Comparison of ENCODE assay signal across 8 mouse cellular contexts in the genomic region with DNA sequence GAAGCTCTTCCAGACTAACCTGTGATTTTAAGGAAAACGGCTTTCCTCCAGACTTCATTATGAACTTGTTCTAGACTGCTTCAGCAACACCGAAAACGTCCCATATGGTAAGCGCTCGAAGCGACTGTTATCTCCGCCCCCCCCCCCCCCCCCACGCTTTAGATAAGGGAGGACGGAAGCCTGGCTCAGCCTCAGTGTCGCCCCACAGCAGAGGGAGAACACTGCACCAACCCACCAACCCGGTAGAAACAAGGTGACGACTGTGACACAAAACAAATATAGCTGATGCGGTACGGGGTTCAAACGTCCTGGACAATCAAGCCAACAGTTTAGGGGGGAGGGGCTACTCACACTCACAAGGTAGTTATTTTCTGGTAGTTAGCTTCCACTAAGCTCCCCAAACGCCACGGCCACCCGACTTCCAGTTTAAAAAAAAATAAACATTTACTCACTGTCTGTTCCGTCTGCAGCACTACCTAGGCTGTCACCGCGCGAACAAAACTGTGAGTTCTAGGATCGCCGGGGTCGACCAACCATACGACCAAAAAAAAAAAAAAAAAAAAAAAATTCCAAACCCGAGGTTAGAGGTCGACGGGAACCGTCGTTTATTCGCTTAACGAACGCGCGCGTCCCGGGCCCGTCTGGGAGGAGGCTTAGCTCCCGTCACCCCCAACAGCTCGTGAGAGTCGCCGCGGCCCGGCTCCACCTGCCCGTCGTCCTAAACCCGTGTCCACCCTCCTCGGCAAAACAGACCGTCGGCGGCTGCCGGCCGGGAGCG. TPM values are rescaled to one million over a fixed set of nuclear protein-coding genes. Genes with fewer than 3 reads are reported as not detected.
A peak's percentile ranks its signal among the peaks of the same experiment; 100 is the strongest.
DNase-seq lines count a peak whose midpoint lies in the region; ATAC-seq and TF ChIP-seq lines count a peak whose summit lies in the region.

No protein-coding gene starts in this region.

- peak overlapping the region; percentile 70 for H3K4me2 ChIP-seq in intestine, postnatal 0 days (replicated peaks; ENCODE audit: low read depth)
- H3K4me2 ChIP-seq in liver, embryonic 14.5 days (ENCODE audit: low read depth): peak overlapping the region; percentile 88

- H3K9ac ChIP-seq in intestine, postnatal 0 days (ENCODE audit: low read depth, low read length): peak overlapping the region; percentile 66
- peak overlapping the region; percentile 94 for H3K9ac ChIP-seq in liver, embryonic 14.5 days (replicated peaks)

- ATAC-seq in intestine, postnatal 0 days: peak; percentile 81
- ATAC-seq in liver, embryonic 14.5 days (ENCODE audit: insufficient read depth): peak; percentile 78

- peaks cover 7% of the 10 kb centered on the region for H3K36me3 ChIP-seq in intestine, postnatal 0 days (ENCODE audit: control insufficient read depth, insufficient read depth)
- peaks cover 9% of the 10 kb centered on the region for H3K36me3 ChIP-seq in liver, embryonic 14.5 days (replicated peaks; ENCODE audit: control insufficient read depth, insufficient read depth, low read depth)

- no peaks in the 10 kb centered on the region for H3K4me1 ChIP-seq in intestine, postnatal 0 days (replicated peaks; ENCODE audit: control insufficient read depth, insufficient read depth, low read length)
- peaks cover 3 to 6% of the 10 kb centered on the region in 2 experiments; a peak in 3 of 4 replicates for H3K4me1 ChIP-seq in liver, embryonic 14.5 days (replicated peaks; ENCODE audit: control insufficient read depth in 2 of 2, insufficient read depth in 2 of 2, low read length in 1 of 2)

- no peak; the same call in 1 of the 2 replicates for TF ChIP-seq EP300 in liver, embryonic 14.5 days (IDR thresholded peaks at IDR 0.05; ENCODE audit: low read depth)

- WGBS in intestine, postnatal 0 days: 0% methylated on average over 55 of the region's 55 CpGs
- WGBS in liver, embryonic 14.5 days (ENCODE audit: insufficient replicate concordance): under 1% methylated on average over 55 of the region's 55 CpGs

- peak; percentile 19 for DNase-seq in urinary bladder, postnatal 25 days (ENCODE audit: low spot score)
- no peak for DNase-seq in urinary bladder, postnatal 4 days (ENCODE audit: low spot score in 2 of 2)
- DNase-seq in cerebellum, adult 9-10 months: peak; percentile 65
- DNase-seq in frontal cortex, postnatal 36 days (ENCODE audit: low spot score in 2 of 2): peak; percentile 10 to 15
- peak; percentile 42 to 59 (median 47) for DNase-seq in liver, embryonic 14.5 days (ENCODE audit: low read depth in 3 of 3, low spot score in 3 of 3)
- peak; percentile 28 to 44 for DNase-seq in natural killer cell, adult 2 months (ENCODE audit: low spot score in 2 of 2)
- peak; percentile 21 to 46 for DNase-seq in thymus, adult 18-20 months

- 0 out of 2 replicates have a peak, but pooled peaks have one; percentile 6 for TF ChIP-seq CTCF in intestine, postnatal 0 days (IDR thresholded peaks at IDR 0.05; ENCODE audit: low read depth)
- no peak; the same call in 1 of the 2 replicates for TF ChIP-seq CTCF in liver, embryonic 14.5 days (IDR thresholded peaks at IDR 0.05; ENCODE audit: low read depth)

- no peaks in the 10 kb centered on the region for H3K9me3 ChIP-seq in intestine, postnatal 0 days (ENCODE audit: control insufficient read depth)
- no peaks in the 10 kb centered on the region for H3K9me3 ChIP-seq in liver, embryonic 14.5 days (ENCODE audit: control insufficient read depth, low read length)

- no peaks in the 10 kb centered on the region for H3K27me3 ChIP-seq in intestine, postnatal 0 days (replicated peaks; ENCODE audit: control insufficient read depth, insufficient read depth, low read length)
- no peaks in the 10 kb centered on the region for H3K27me3 ChIP-seq in liver, embryonic 14.5 days (ENCODE audit: control insufficient read depth, insufficient read depth, low read length)

- peak overlapping the region; percentile 91 for H3K27ac ChIP-seq in intestine, postnatal 0 days (ENCODE audit: low read depth, low read length)
- peak overlapping the region; percentile 92 for H3K27ac ChIP-seq in liver, embryonic 14.5 days

- peak overlapping the region; percentile 69 for H3K4me3 ChIP-seq in intestine, postnatal 0 days (ENCODE audit: low read depth, low read length)
- peak overlapping the region; percentile 86 to 100 for H3K4me3 ChIP-seq in liver, embryonic 14.5 days (ENCODE audit: insufficient read depth in 1 of 2, low read depth in 2 of 2, low read length in 2 of 2)

RNA-seq across cellular contexts. Expression of gene Tex30, which starts 0.6 kb away (rescaled TPM):
- polyA plus RNA-seq in intestine, postnatal 0 days (2015; fragmentation: Nextera tagmentation; extraction: Ambion mirVana): 37.0 and 39.0 TPM in 2 replicates
- 15.4 and 21.0 TPM in 2 replicates for polyA plus RNA-seq in liver, embryonic 14.5 days (2012; rRNA removed)
- polyA plus RNA-seq in liver, embryonic 14.5 days (2014; fragmentation: Nextera tagmentation; extraction: Ambion mirVana): 57.1 and 60.1 TPM in 2 replicates

RNA-seq across cellular contexts. Expression of gene Kdelc1, which starts 17.0 kb away (rescaled TPM):
- polyA plus RNA-seq in intestine, postnatal 0 days (2015; fragmentation: Nextera tagmentation; extraction: Ambion mirVana): 13.2 and 14.7 TPM in 2 replicates
- 7.7 and 10.2 TPM in 2 replicates for polyA plus RNA-seq in liver, embryonic 14.5 days (2012; rRNA removed)
- polyA plus RNA-seq in liver, embryonic 14.5 days (2014; fragmentation: Nextera tagmentation; extraction: Ambion mirVana): 13.2 and 15.4 TPM in 2 replicates

RNA-seq across cellular contexts. Expression of gene Bivm, which starts 17.1 kb away (rescaled TPM):
- polyA plus RNA-seq in intestine, postnatal 0 days (2015; fragmentation: Nextera tagmentation; extraction: Ambion mirVana): 7.4 and 7.6 TPM in 2 replicates
- 2.3 and 2.8 TPM in 2 replicates for polyA plus RNA-seq in liver, embryonic 14.5 days (2012; rRNA removed)
- polyA plus RNA-seq in liver, embryonic 14.5 days (2014; fragmentation: Nextera tagmentation; extraction: Ambion mirVana): 3.7 and 4.0 TPM in 2 replicates

RNA-seq across cellular contexts. Expression of gene Gm8251, which starts 39.9 kb away (rescaled TPM):
- 0.03 TPM in 1 of 2 replicates, not detected in the other for polyA plus RNA-seq in intestine, postnatal 0 days (2015; fragmentation: Nextera tagmentation; extraction: Ambion mirVana)
- 0.23 and 0.40 TPM in 2 replicates for polyA plus RNA-seq in liver, embryonic 14.5 days (2012; rRNA removed)
- 0.11 and 0.19 TPM in 2 replicates for polyA plus RNA-seq in liver, embryonic 14.5 days (2014; fragmentation: Nextera tagmentation; extraction: Ambion mirVana)

RNA-seq across cellular contexts. Expression of gene Ercc5, which starts 45.9 kb away (rescaled TPM):
- polyA plus RNA-seq in intestine, postnatal 0 days (2015; fragmentation: Nextera tagmentation; extraction: Ambion mirVana): 7.6 and 8.7 TPM in 2 replicates
- polyA plus RNA-seq in liver, embryonic 14.5 days (2012; rRNA removed): 2.5 and 4.7 TPM in 2 replicates
- 4.6 and 5.4 TPM in 2 replicates for polyA plus RNA-seq in liver, embryonic 14.5 days (2014; fragmentation: Nextera tagmentation; extraction: Ambion mirVana)

Comparison
In these comparisons a context has a peak if more than half of its experiments do, and no peak if none do; other contexts are left out.
1. DNase-seq: peak in urinary bladder, postnatal 25 days (single experiment), cerebellum, adult 9-10 months (single experiment), frontal cortex, postnatal 36 days (2 of 2), liver, embryonic 14.5 days (3 of 3), natural killer cell, adult 2 months (2 of 2) and thymus, adult 18-20 months (2 of 2); none in urinary bladder, postnatal 4 days (0 of 2).